Mouse (Mus musculus): ENCODE results near the gene Efna2. TPM values are rescaled to one million over a fixed set of nuclear protein-coding genes. Genes with fewer than 3 reads are reported as not detected.
"Not testable (repeated sequence)": the region's sequence is repeated elsewhere in the genome, so short reads cannot be mapped to it uniquely, and the experiment has no call there.

Efna2 gene
- polyA plus RNA-seq, 3 experiments from 2014 or later, result not detected

DNA sequence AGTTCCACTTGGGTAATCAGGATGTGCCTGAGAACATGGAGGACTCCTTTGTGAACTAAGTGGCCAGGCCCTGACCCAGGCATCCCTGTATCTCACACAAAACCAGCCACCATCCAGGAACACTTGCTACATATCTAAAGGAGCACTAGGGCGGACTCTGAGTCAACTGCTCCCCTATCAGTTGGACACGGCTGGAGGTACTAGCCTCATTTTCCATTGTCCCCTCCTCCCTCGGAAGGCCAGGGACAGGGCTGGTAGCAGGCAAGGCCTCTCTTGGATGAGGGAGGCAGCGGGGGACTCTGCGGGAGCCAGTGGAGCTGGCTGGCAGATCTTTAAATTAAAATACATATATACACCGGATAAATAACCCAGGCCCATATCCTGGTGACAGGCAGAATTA is 14.7 kb downstream of the Efna2 start:
- ATAC-seq, result no peak

GRCm38 (mm10) chr10:80194441-80194840 is 15.2 kb downstream of the Efna2 start:
- no peak for ATAC-seq

GRCm38 (mm10) chr10:80196167-80196566 is 16.9 kb downstream of the Efna2 start:
- ATAC-seq, result no peak

- no peak for ATAC-seq
Observed at GRCm38 (mm10) chr10:80196778-80197581, 17.7 kb downstream of the Efna2 start.

- ATAC-seq, result peak; percentile 61
Observed at GRCm38 (mm10) chr10:80199440-80200008, 20.2 kb downstream of the Efna2 start.

DNA sequence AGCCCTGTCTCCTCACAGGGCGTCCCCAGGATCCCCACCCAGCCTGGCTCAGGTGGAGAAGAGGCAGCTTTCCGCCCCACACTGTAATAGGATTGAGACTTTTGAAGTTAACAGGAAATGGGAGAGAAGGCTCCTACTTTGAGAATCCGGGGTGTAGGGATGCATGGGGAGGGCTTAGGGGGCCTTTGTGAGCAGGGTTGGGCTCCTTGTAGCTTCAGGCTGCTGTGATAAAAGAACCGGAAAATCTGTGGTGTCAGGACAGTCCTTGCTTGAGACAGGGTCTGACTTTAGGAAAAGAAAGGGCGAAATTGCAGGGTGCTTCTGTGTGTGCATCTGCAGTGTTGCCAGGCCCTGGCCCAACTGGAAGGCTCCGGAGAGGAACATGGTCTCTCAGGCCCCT is 21.2 kb downstream of the Efna2 start:
- no peak for ATAC-seq

GRCm38 (mm10) chr10:80204055-80204454 is 24.8 kb downstream of the Efna2 start:
- no peak for ATAC-seq

- no peak for ATAC-seq
Observed at GRCm38 (mm10) chr10:80207201-80207600, 27.9 kb downstream of the Efna2 start.

- no peak for ATAC-seq
Observed at GRCm38 (mm10) chr10:80207676-80208075, 28.4 kb downstream of the Efna2 start.

DNA sequence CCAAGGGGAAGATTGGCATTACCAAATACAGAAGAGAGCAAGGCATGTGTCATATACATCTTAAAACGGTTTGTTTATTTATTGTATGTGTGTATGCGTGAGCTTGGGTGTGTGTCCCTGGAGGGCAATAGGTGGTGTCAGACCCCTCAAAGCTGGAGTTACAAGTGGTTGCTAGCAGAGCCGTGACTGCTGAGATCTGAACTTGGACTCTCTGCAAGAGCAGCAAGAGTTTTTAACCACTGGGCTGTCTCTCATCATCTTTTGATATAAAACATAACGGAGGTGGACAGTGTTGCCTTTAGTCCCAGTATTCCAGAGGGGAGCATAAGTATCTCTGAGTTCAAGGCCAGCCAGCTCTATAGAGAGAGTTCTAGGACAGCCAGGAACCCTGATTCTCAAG is 29.0 kb downstream of the Efna2 start:
- no peak for ATAC-seq

DNA sequence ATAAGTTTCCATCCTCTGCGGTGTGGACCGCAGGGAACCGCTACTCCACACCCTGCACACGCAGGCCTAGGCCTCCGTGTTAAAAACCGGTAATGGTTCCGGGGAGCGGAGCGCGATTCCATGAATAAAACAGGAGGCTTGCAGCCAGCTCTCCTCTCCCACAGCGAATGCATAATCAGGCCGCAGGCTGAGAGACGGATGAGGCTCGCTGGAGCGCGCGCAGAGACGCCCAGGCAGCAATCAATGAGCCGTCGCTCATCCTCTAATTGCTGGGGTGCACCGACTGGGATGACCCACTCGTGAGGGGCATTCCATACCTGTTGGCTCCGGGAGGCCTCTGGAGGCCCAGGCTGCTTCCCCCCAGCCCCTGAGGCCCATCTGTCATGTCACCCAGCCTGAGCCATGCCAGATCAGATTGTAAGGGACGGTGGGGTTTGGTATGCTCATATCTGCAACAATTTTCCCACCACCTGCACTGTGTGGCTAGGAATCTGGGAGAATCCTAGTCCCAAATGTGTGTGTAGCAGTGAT is 29.6 kb downstream of the Efna2 start:
- ATAC-seq, result no peak

DNA sequence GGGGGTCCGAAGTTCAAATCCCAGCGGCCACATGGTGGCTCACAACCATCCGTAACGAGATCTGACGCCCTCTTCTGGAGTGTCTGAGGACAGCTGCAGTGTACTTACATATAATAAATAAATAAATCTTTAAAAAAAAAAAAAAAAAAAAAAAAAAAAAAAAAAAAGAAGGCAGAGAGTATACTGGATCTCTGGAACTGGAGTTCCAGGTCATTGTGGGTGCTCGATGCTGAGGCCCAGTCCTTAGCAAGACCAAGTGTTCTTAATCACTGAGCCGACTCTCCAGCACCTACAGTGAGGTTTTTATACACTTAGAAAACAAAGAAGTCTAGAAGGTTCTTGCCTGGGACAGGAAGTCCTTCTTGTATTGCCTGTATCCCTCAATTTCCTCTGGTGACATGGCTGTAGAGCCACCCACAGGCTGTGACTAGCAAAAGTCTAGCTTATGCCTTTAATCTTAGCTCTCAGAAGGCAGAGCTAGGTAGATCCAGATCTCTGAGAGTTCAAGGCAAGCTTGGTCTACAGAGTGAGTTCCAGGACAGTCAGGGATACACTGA is 32.3 kb downstream of the Efna2 start:
- ATAC-seq, result not testable (repeated sequence)

DNA sequence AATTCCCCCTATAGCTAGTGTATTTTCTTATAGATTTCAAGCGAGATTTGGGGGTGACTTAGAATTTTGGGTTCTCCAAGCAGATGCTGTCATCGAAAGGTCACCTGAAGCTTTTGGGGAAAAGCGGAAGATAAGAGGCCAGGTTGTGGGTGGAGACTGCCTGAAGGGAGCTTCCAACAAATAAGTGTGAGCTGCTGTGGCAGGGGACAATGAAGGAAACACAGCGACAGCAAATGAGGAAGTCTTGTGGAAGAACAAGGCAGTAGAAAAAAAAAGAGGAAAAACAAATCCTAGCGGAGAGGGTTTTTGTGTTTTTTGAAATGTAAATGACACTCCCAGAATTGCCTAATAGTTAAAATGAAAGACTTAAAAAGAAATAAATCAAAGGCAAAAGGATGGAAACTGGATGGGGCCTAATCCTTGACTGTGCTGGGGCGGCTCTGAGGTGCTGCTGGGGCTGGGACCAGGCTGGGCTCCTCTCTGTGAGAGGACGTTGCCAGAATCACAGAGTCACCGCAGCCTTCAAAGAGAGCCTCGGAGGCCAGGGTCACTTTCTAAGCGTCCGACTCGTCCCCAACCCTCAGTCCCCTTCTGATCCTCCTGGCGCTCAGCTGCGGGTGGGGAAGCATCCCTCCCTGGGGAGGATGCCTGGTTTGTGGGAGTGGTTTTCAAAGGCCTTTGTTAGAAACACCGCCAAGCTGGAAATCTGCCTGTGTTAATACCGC is 35.9 kb downstream of the Efna2 start:
- ATAC-seq, result no peak

DNA sequence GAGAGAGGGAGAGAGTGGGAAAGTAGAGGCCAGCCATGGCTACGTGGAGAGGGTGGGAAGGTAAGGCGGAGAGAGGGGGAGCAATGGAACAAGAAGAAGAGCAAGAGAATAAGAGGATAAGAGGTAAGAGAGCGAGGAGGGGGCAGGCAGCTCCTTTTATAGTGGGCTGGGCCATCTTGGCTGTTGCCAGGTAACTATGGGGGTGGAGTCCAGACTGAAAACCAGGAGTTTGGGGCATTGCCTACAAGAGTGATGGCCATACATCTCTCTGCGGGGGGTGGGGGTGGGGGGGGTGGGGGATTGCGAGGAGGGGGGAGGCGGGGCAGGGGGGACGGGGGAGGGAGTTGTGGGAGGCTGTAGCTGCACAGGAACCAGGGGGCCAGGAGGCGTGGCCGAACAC is 41.4 kb downstream of the Efna2 start:
- ATAC-seq, result no peak

DNA sequence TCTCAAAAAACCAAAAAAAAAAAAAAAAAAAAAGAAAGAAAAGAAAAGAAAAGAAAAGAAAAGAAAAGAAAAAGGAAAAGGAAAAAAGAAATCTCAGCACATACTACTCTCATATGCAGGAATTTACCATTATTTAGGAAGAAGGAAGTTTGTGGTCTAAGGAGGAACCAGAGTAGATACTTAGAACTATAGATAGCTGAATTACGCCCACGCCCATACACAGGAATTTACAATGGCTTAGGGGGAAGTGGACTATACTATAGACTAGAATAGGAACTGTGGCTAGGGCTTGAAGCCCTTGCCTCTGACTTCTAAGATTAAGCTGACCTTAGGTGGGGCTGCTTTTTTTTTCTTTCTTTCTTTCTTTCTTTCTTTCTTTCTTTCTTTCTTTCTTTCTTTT is 43.9 kb downstream of the Efna2 start:
- not testable (repeated sequence) for ATAC-seq

DNA sequence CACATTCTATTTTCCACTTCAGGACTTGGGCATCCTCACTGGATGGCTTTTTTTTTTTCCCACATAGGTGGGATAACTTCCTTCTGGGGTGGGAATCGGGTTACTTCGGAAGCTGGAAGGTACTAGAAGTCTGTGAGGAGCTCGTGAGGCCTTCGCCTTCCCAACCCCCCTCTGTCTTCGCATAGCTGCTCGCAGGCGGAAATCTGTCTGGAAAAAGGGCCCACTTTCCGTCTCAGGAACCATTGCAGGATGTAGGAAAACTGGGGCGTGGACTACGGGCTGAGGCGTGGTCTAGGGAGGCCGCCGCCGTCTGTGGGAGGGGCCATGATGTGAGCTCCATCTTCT is 46.8 kb downstream of the Efna2 start:
- no peak for ATAC-seq

GRCm38 (mm10) chr10:80226416-80227165 is 47.3 kb downstream of the Efna2 start, which contains the start of gene Mum1:
Gene Mum1 (plus strand): TSS chr10:80226434.
- peak; percentile 94 for ATAC-seq

DNA sequence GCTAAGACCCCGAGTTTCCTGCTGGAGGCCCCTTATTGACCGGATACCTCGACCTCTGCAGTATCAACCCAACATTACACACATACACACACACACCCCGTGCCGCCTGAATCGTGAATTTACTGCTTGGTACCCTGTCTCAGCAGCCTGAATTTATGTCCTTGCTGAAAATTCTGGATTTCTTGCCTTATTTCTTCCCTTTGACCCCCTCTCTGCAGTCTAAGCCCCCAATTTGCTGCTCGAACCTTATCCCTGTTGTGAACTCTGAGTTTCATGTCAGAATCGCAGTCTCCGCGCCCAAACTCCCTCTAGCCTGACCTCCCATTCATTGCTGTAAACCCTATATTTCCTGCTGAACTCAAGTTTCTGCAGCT is 47.9 kb downstream of the Efna2 start:
- ATAC-seq, result no peak

GRCm38 (mm10) chr10:80227877-80228775 is 48.8 kb downstream of the Efna2 start:
- no peak for ATAC-seq

- no peak for ATAC-seq
Observed at GRCm38 (mm10) chr10:80236145-80236825, 57.0 kb downstream of the Efna2 start.

DNA sequence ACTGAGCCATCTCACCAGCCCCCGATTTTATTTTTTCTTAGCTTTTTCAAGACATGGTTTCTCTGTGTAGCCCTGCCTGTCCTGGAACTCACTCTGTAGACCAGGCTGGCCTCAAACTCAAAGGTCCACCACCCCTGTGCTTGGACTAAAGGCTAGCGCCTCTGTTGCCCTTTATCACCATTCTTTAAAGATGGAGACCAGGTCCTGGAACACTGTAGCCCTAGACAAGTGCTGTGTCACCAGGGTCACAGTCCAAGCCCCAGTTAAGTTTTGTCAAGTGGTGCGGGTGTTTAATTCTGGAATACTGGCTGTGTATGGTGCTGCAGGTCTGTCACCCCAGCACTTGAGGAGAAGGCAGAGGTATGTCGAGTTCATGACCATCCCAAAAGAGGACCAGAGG is 57.7 kb downstream of the Efna2 start:
- ATAC-seq, result no peak

Data from inflammation-experienced regulatory T-cells, adult 6 months (primary cell).